8 mouse cellular contexts compared by ENCODE assay signal in the genomic region with DNA sequence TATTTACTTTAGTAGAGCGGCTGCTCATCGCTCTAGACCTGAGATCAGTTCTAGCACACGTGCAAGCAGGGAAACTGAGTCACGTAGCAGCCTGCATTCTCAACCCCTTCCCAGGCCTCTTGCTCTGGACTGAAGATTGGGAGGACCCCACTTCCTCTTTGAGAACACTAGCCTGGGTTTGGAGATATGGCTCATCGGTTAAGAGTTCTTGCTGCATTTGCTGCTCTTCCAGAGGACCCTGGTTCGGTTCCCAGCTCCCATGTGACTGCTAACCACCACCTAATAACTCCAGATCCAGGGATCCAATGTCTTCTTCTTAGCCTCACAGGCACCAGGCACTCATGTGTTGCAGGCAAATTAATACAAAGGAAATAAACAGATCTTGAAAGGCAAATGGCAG.
"Had no signal": no experiment of that assay in that cellular context is flagged by ENCODE, and none has a peak within 500 bp of the region (broad histone marks: within the 10 kb centered on the region; RNA-seq: fewer than 3 reads in every experiment).

No protein-coding gene starts in this region.

- H3K9me3 ChIP-seq: limb, embryonic 15.5 days; midbrain, embryonic 12.5 days; neural tube, embryonic 15.5 days; stomach, embryonic 15.5 days had no signal

- H3K27me3 ChIP-seq: limb, embryonic 15.5 days; neural tube, embryonic 15.5 days; stomach, embryonic 15.5 days had no signal

- DNase-seq: layer of hippocampus, adult 9-11 months; layer of hippocampus, postnatal 36 days; right cerebral cortex, adult 18-20 months had no signal

- H3K9ac ChIP-seq: limb, embryonic 15.5 days; midbrain, embryonic 12.5 days; neural tube, embryonic 15.5 days; stomach, embryonic 15.5 days had no signal

- H3K36me3 ChIP-seq: limb, embryonic 15.5 days; midbrain, embryonic 12.5 days; neural tube, embryonic 15.5 days; stomach, embryonic 15.5 days had no signal

- ATAC-seq: intestine, embryonic 16.5 days had no signal

- H3K4me3 ChIP-seq: limb, embryonic 15.5 days; midbrain, embryonic 12.5 days; neural tube, embryonic 15.5 days; stomach, embryonic 15.5 days had no signal

- H3K27ac ChIP-seq: midbrain, embryonic 12.5 days; neural tube, embryonic 15.5 days had no signal

- H3K4me2 ChIP-seq: limb, embryonic 15.5 days; midbrain, embryonic 12.5 days; neural tube, embryonic 15.5 days; stomach, embryonic 15.5 days had no signal
